Mouse (Mus musculus) embryonic facial prominence, embryonic 10.5 days (tissue): ENCODE data around the gene Elmo2. TPM values are rescaled to one million over a fixed set of nuclear protein-coding genes. Genes with fewer than 3 reads are reported as not detected.
A peak's percentile ranks its signal among the peaks of the same experiment; 100 is the strongest.

Experiments
- DNase-seq: peaks from one replicate; pipeline ENCODE4 v3.0.0-alpha.2; 2017; ENCODE audit warnings: low spot score
- H3K27ac ChIP-seq: fragments of 300-500 bp; sonication (generic); replicated peaks from 2 replicates; pipeline ENCODE4 v1.5.1; 2016; ENCODE audit warnings: mild to moderate bottlenecking
- H3K27me3 ChIP-seq: fragments of 300-500 bp; sonication (generic); replicated peaks from 2 replicates; pipeline ENCODE4 v1.6.1; 2016; ENCODE audit warnings: low read depth, mild to moderate bottlenecking; ENCODE audit not compliant: poor library complexity, severe bottlenecking
- H3K36me3 ChIP-seq: fragments of 300-500 bp; sonication (generic); replicated peaks from 2 replicates; pipeline ENCODE4 v1.6.1; 2016; ENCODE audit warnings: mild to moderate bottlenecking, moderate library complexity
- H3K4me1 ChIP-seq: fragments of 300-500 bp; sonication (generic); 2 replicates; pipeline ENCODE4 v1.6.1; 2016
- H3K4me3 ChIP-seq: fragments of 300-500 bp; sonication (generic); 2 replicates; pipeline ENCODE4 v1.5.1; 2016; ENCODE audit warnings: mild to moderate bottlenecking, moderate library complexity
- H3K9me3 ChIP-seq: fragments of 300-500 bp; sonication (generic); 2 replicates; pipeline ENCODE4 v1.6.1; 2016; ENCODE audit warnings: mild to moderate bottlenecking
- WGBS: fragments of 180-500 bp; shearing (Covaris S2); methylation state at CpG from one replicate; pipeline ENCODE4 v1.1.7; 2016; 5-methylcytosine and 5-hydroxymethylcytosine counted together
- polyA plus RNA-seq: library from polyadenylated mRNA; unstranded; fragments of >200 nt; fragmentation: Nextera tagmentation; extraction: Ambion mirVana; gene quantifications from 2 replicates; pipeline ENCODE4 v1.2.1, GENCODE M21; 2016

Gene Elmo2
- polyA plus RNA-seq, 1 experiment from 2014 or later: 93.5 TPM

GRCm38 (mm10) chr2:165305438-165305837 lies 20.8 kb downstream of the Elmo2 start:
- H3K9me3 ChIP-seq: no peaks in the 10 kb centered on the region
- H3K27ac ChIP-seq: no peak overlapping the region
- H3K36me3 ChIP-seq: peaks cover 96% of the 10 kb centered on the region
- DNase-seq: no peak
- H3K4me3 ChIP-seq: no peak overlapping the region
- no peaks in the 10 kb centered on the region for H3K27me3 ChIP-seq
- peaks cover 6% of the 10 kb centered on the region for H3K4me1 ChIP-seq
- 92% methylated on average over 8 of the region's 8 CpGs for WGBS

DNA sequence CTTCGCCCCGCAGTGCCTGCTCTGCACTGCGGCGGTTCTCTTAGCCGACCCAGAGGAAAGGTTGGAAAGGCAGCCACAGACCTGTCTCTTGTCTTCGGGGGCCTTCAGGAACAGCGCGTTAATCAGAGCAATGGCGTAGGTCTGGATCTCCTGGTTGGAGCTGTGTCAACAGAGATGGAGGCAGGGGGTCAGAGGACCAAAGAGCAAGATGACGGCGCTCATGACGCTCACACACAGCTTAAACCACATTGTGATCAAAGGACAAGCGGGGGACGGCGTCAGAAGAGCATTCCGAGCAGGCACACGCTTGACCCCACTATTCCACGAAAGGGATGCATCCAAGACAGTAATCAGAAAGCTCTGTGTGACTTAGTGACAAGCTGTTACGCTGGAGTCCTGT lies 21.5 kb downstream of the Elmo2 start:
- WGBS: 88% methylated on average over 19 of the region's 19 CpGs
- H3K36me3 ChIP-seq: peaks cover 96% of the 10 kb centered on the region
- peaks cover under 1% of the 10 kb centered on the region; the same call in 1 of the 2 replicates for H3K4me1 ChIP-seq
- DNase-seq: no peak
- no peak overlapping the region for H3K4me3 ChIP-seq
- H3K27ac ChIP-seq: no peak overlapping the region
- H3K27me3 ChIP-seq: no peaks in the 10 kb centered on the region
- no peaks in the 10 kb centered on the region for H3K9me3 ChIP-seq

GRCm38 (mm10) chr2:165303354-165304012 lies 22.8 kb downstream of the Elmo2 start:
- H3K9me3 ChIP-seq: no peaks in the 10 kb centered on the region
- H3K4me3 ChIP-seq: no peak overlapping the region
- no peak overlapping the region for H3K27ac ChIP-seq
- no peaks in the 10 kb centered on the region for H3K4me1 ChIP-seq
- WGBS: 87% methylated on average over 6 of the region's 6 CpGs
- peaks cover 94% of the 10 kb centered on the region for H3K36me3 ChIP-seq
- no peak for DNase-seq
- H3K27me3 ChIP-seq: no peaks in the 10 kb centered on the region

DNA sequence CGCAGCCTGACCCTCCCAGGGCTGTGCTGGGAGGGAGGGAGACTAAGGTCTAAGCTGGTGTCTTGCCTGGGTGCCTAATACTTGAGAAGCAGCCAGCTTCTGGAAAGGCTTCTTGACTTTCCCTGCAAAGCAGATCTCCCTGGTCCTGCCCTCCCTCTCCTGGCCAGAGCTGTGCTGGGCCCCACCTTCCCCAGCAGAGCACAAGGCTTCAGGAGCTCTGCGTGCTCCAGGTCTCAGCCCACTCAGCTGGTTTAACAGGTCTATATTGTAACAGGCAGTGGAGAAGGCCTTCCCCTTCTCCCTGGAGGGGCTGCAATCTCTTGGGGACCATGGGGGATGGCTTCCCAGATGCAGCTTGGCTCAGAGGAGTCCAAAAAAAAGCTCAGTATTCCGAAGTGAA lies 24.9 kb downstream of the Elmo2 start:
- WGBS: 59% methylated on average over 3 of the region's 3 CpGs

DNA sequence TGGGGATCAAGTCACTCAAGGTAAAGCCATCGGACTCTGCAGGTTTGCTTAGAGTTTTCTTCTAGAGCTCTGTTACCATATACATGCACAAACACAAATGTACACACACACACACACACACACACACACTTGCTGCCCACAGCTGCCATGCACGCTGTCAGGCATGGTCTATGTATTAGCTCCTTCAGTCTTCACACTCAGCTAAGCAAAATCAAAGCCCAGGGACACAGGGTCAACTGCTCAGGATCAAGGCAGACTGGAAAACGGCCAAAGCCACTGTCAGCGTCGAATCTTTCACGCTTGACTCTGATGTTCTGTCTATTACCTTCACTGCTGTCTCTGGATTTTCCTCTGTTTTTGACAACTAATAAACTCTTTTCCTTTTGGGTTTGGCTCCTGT lies 25.4 kb downstream of the Elmo2 start:
- H3K36me3 ChIP-seq: peaks cover 97% of the 10 kb centered on the region
- no peak for DNase-seq
- 86% methylated on average over 6 of the region's 6 CpGs for WGBS
- H3K27me3 ChIP-seq: no peaks in the 10 kb centered on the region
- H3K27ac ChIP-seq: no peak overlapping the region
- H3K4me1 ChIP-seq: no peaks in the 10 kb centered on the region
- H3K4me3 ChIP-seq: no peak overlapping the region
- no peaks in the 10 kb centered on the region for H3K9me3 ChIP-seq

More for the DNA sequence above, 24.9 kb downstream of the Elmo2 start:
- H3K36me3 ChIP-seq: peaks cover 95% of the 10 kb centered on the region
- H3K4me1 ChIP-seq: no peaks in the 10 kb centered on the region
- H3K4me3 ChIP-seq: no peak overlapping the region
- no peaks in the 10 kb centered on the region for H3K9me3 ChIP-seq
- DNase-seq: no peak
- no peak overlapping the region for H3K27ac ChIP-seq
- H3K27me3 ChIP-seq: no peaks in the 10 kb centered on the region

- Histone ChIP-seq H3K4me3 (no peak overlapping the region), H3K9me3 (no peaks in the 10 kb centered on the region), H3K27me3 (no peaks in the 10 kb centered on the region), H3K4me1 (no peaks in the 10 kb centered on the region), H3K27ac (no peak overlapping the region), H3K36me3 (peaks cover 98% of the 10 kb centered on the region)
- WGBS: 88% methylated on average over 8 of the region's 8 CpGs
- no peak for DNase-seq
Measured at GRCm38 (mm10) chr2:165300424-165300823, 25.9 kb downstream of the Elmo2 start.

- Histone ChIP-seq H3K36me3 (peaks cover 98% of the 10 kb centered on the region), H3K4me3 (no peak overlapping the region), H3K27me3 (no peaks in the 10 kb centered on the region), H3K27ac (no peak overlapping the region), H3K9me3 (no peaks in the 10 kb centered on the region), H3K4me1 (no peaks in the 10 kb centered on the region)
- DNase-seq: no peak
- WGBS: 93% methylated on average over 11 of the region's 11 CpGs
Measured at GRCm38 (mm10) chr2:165297429-165297828, 28.9 kb downstream of the Elmo2 start.

- WGBS: 90% methylated on average over 18 of the region's 18 CpGs
- Histone ChIP-seq H3K36me3 (peaks cover 98% of the 10 kb centered on the region), H3K9me3 (no peaks in the 10 kb centered on the region), H3K4me3 (no peak overlapping the region), H3K4me1 (no peaks in the 10 kb centered on the region), H3K27ac (no peak overlapping the region), H3K27me3 (no peaks in the 10 kb centered on the region)
- no peak for DNase-seq
Measured at GRCm38 (mm10) chr2:165296571-165296970, 29.7 kb downstream of the Elmo2 start.

- Histone ChIP-seq H3K36me3 (peaks cover 43% of the 10 kb centered on the region), H3K27ac (peak overlapping the region; percentile 89), H3K4me3 (peak overlapping the region; percentile 94), H3K9me3 (no peaks in the 10 kb centered on the region), H3K4me1 (peaks cover 35% of the 10 kb centered on the region), H3K27me3 (no peaks in the 10 kb centered on the region)
- no peak for DNase-seq
- WGBS: 69% methylated on average over 18 of the region's 18 CpGs
Measured at GRCm38 (mm10) chr2:165288315-165289031, 37.8 kb downstream of the Elmo2 start.

DNA sequence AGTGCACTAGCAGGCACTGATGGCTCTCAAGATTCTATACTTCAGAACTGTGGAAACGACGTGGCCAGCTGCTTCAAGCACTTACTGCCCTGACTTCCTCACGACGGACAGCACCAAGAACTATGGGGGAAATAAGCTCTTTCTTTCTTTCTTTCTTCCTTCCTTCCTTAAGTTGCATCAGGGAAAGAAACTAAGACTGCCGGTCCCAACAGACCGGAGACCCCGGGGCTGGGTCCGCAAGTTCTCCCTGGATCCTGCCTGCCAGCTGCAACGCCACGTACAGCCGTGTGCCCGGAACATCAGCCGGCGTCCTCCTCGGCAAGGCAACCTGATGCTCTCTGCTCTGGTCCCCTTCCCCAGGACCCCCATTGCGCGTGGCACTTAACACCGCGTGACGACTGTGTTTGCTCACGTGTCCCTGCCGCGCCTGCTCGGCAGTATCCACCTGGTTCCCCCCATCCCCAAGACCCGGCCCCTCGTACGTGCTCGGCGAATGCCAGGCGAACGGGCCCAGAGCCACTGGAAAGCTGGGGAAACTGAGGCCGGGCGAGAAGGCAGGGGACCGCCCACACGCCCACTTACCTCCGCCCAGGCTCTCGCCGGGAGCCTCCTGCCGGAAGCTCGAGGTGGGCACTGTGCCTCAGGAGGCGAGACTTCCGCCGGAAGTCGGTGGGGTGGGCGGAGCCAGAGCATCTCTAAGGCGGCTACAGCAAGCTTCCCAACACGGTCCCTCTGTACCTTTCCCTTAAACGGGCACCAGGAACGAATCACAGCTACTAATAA lies 38.9 kb downstream of the Elmo2 start, which contains the start of gene Slc35c2:
Gene Slc35c2 (minus strand): TSS at position 668 of the 783 bp plus-strand sequence.
- H3K4me3 ChIP-seq: peak within 1 kb of the TSS; percentile 94
- no peaks in the 10 kb centered on the region for H3K27me3 ChIP-seq
- H3K4me1 ChIP-seq: peaks cover 40% of the 10 kb centered on the region
- WGBS: under 1% methylated on average over 49 of the region's 49 CpGs
- H3K27ac ChIP-seq: peak within 1 kb of the TSS; percentile 89
- H3K36me3 ChIP-seq: peaks cover 42% of the 10 kb centered on the region
- H3K9me3 ChIP-seq: no peaks in the 10 kb centered on the region
- peak; percentile 95 for DNase-seq

- H3K27ac ChIP-seq: peak overlapping the region; percentile 89
- H3K27me3 ChIP-seq: no peaks in the 10 kb centered on the region
- H3K9me3 ChIP-seq: no peaks in the 10 kb centered on the region
- no peak for DNase-seq
- peak overlapping the region; percentile 94 for H3K4me3 ChIP-seq
- 69% methylated on average over 18 of the region's 18 CpGs for WGBS
- peaks cover 42% of the 10 kb centered on the region for H3K36me3 ChIP-seq
- peaks cover 48% of the 10 kb centered on the region for H3K4me1 ChIP-seq
Measured at GRCm38 (mm10) chr2:165286361-165287201, 39.7 kb downstream of the Elmo2 start.

DNA sequence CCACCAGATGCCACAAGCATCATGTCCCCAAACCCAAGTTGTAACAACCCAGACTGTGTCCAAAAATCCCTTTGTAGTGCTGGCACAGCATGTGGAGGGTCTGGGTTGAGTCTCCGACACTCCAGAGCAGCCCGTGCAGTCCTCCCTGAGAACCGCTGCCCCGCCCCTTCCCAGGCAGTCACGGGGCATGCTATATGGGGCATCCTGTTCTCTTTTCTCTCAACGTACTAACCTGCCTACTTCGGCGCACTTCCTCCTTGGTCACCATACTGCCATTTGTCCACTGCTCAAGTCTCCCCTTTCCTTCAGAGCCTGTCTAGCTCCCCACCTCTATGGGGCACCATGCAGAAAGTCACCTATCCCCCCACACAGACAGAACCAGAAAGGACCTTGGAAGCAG lies 40.7 kb downstream of the Elmo2 start:
- H3K36me3 ChIP-seq: peaks cover 42% of the 10 kb centered on the region
- H3K9me3 ChIP-seq: no peaks in the 10 kb centered on the region
- no peak overlapping the region for H3K27ac ChIP-seq
- DNase-seq: no peak
- 85% methylated on average over 8 of the region's 8 CpGs for WGBS
- H3K27me3 ChIP-seq: no peaks in the 10 kb centered on the region
- H3K4me3 ChIP-seq: peak overlapping the region; percentile 5; the same call in 1 of the 2 replicates
- peaks cover 57% of the 10 kb centered on the region for H3K4me1 ChIP-seq
